Mouse (Mus musculus): Measurements from ENCODE around the gene Slc2a2. TPM values are rescaled to one million over a fixed set of nuclear protein-coding genes. Genes with fewer than 3 reads are reported as not detected.
"Not testable (repeated sequence)": the region's sequence is repeated elsewhere in the genome, so short reads cannot be mapped to it uniquely, and the experiment has no call there.

Slc2a2 gene
- polyA plus RNA-seq, 1 experiment, result 0.06 TPM

- DNase-seq (ENCODE audit: extremely low spot score in 1 of 2, low spot score in 1 of 2), result no peak
Measured at GRCm38 (mm10) chr3:28725203-28725602, 27.5 kb downstream of the Slc2a2 start.

DNA sequence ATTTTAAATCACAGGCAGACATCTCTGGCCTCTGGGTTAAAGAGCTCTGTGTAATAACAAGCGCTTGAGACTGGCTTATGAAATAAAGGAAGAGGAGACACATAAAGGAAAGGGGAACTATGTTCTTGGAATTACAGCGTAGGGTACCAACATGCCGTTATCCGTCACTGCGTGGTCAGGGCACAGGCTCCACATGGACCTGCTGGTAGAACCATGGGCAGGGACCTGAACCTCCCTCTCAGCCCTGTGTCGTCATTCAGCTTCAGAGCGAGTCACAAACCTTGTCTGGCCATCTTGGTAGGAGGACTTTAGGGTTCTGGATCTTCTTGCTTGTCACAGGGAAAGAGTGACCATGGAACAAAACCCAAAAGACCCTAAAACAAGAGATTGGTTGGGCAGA, 28.7 kb downstream of the Slc2a2 start:
- DNase-seq (ENCODE audit: extremely low spot score in 1 of 2, low spot score in 1 of 2), result no peak

DNA sequence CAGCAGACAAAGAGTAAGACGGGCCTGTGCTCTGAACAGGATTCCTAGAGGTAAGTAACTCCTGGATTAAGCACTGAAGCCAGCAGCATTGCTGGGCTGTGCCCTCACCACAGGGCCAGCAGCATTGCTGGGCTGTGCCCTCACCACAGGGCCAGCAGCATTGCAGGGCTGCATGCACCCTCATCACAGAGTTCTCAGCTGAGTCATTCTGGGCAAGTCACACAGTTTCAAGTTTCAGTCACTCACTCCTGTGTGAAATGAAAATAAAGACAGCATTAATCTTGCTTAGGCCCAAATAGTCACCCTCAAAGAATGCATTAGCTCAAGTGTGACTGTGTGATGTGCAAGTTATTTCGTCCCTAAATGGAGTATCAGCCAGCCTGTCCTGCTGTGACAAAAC, 37.0 kb downstream of the Slc2a2 start:
- DNase-seq (ENCODE audit: extremely low spot score in 1 of 2, low spot score in 1 of 2), result no peak

DNA sequence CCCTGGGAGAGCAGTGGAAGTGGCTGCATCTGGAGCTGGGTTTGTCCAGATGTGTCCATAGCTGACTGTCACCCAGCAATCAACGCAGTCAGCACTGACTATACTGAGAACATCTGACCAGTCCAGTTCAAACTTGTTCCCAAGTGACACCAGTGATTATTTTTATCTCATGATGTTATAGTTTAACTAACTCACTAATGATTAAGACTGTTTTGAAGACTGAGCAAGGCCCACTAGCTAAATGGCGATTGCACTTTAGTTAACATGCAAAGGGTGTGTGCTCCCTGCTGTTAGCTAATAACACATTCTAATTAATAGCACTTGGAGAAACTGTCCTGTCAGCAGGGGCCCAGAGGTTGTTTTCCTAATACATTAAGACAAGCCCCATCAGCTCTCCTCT, 39.3 kb downstream of the Slc2a2 start:
- no peak for DNase-seq (ENCODE audit: extremely low spot score in 1 of 2, low spot score in 1 of 2)

- DNase-seq (ENCODE audit: extremely low spot score in 1 of 2, low spot score in 1 of 2), result no peak
Measured at GRCm38 (mm10) chr3:28740353-28740752, 42.6 kb downstream of the Slc2a2 start.

DNA sequence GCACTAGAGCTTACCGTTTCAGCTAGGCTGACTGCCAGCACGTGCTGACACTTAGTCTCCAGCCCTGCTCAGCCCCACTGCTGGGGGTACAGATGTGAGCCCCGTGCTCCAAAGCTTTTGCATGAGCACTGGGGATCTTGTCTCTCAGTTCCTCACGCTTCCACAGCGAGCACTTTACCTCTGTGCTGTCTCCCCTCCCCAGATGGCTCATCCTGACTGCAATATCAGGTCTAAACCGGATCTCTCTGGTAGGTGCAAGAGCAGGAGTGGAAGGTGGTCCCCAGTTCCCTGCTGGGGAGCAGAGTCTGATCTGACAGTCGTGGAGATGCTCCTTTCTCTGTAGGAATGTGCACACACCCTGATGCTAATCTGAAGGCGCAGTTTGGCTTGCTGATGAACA, 45.5 kb downstream of the Slc2a2 start:
- DNase-seq (ENCODE audit: extremely low spot score in 1 of 2, low spot score in 1 of 2), result no peak

DNA sequence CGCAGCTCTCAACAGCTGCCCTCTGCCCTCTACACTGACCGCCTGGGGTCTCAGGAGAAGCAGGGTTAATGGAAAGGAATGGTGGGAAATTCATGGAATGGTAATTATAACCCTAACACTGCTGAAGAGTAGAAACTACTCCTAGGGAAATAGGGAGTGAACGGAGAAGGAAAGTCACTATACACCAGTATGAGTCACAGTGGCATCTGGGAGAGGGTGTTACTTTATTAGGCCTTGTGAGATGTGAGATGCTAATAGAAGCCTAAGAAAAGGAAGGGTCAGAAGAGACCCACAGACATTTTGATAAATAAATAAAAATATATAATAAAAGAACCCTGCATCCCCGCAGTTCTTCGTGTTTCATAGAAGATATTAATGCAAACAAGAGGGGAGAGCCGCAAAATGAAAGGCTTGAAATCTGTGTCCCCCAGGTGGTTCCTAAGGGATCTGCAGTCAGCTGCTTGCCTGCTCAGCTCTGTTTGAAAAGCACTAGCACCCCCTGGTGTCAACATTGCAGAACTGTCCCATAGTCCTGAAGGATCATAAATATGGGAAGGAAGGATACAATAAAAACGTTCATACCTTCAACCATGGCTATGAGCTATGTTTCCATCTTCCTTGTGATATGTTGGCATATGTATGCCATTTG, 48.3 kb downstream of the Slc2a2 start:
- DNase-seq (ENCODE audit: extremely low spot score in 1 of 2, low spot score in 1 of 2), result peak; percentile 69 to 95

- DNase-seq (ENCODE audit: extremely low spot score in 1 of 2, low spot score in 1 of 2), result no peak
Measured at GRCm38 (mm10) chr3:28748151-28748550, 50.4 kb downstream of the Slc2a2 start.

GRCm38 (mm10) chr3:28748956-28749355, 51.3 kb downstream of the Slc2a2 start:
- DNase-seq (ENCODE audit: extremely low spot score in 1 of 2, low spot score in 1 of 2), result no peak

GRCm38 (mm10) chr3:28755477-28755876, 57.8 kb downstream of the Slc2a2 start:
- no peak for DNase-seq (ENCODE audit: extremely low spot score in 1 of 2, low spot score in 1 of 2)

- no peak for DNase-seq (ENCODE audit: extremely low spot score in 1 of 2, low spot score in 1 of 2)
Measured at GRCm38 (mm10) chr3:28761225-28761789, 63.6 kb downstream of the Slc2a2 start.

GRCm38 (mm10) chr3:28766935-28767334, 69.2 kb downstream of the Slc2a2 start:
- DNase-seq (ENCODE audit: extremely low spot score in 1 of 2, low spot score in 1 of 2), result no peak

GRCm38 (mm10) chr3:28768222-28768621, 70.5 kb downstream of the Slc2a2 start:
- DNase-seq (ENCODE audit: extremely low spot score in 1 of 2, low spot score in 1 of 2), result no peak

DNA sequence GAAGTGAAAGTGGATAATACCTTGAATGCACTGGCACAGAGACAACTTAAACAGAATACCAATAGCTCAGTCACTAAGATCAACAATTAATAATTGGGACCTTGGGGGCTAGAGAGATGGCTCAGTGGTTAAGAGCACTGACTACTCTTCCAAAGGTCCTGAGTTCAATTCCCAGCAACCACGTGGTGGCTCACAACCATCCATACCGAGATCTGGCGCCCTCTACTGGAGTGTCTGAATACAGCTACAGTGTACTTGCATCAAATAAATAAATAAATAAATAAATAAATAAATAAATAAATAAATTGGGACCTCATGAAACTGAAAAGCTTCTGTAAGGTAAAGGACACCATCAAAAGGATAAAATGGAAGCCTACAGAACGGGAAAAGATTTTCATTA, 75.2 kb downstream of the Slc2a2 start:
- not testable (repeated sequence) for DNase-seq (ENCODE audit: extremely low spot score in 1 of 2, low spot score in 1 of 2)

DNA sequence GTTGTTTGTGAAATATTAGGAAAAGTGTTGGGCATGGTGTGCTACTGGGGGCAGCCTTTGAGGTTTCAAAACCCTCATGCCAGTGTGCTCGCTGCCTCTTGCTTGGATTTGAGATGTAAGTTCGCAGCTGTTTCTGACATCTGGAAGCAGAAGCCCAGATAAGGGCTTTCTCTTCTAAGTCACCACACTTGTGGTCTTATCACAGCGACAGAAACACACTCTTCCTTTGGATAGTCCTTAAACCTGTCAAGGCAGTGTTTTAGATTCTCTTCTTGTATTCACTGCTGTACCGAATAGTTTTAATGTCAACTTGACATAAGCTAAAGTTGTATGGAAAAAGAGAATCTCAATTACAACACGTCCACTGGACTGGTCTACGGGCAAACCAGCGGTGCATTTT, 77.7 kb downstream of the Slc2a2 start:
- DNase-seq (ENCODE audit: extremely low spot score in 1 of 2, low spot score in 1 of 2), result no peak

DNA sequence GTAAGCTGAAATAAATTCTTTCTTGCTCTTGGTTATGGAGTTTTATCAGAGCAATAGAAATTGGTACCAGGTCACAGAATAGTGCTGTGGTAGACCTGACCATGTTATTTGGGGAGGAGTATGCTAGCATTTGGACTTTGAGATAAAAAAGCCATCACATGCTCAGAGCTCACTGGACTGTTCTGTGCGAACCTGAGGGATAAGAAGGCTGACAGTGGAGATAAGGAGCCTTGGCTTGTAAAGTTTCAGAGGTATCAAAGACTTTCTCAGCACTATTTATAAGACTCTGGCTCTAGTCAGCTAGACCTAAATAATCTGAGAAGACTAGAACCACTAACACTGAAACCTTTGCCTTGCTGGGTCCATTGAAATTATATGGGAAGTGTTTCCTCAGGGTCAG, 78.3 kb downstream of the Slc2a2 start:
- DNase-seq (ENCODE audit: extremely low spot score in 1 of 2, low spot score in 1 of 2), result no peak

GRCm38 (mm10) chr3:28776491-28776890, 78.8 kb downstream of the Slc2a2 start:
- no peak for DNase-seq (ENCODE audit: extremely low spot score in 1 of 2, low spot score in 1 of 2)

- no peak for DNase-seq (ENCODE audit: extremely low spot score in 1 of 2, low spot score in 1 of 2)
Measured at GRCm38 (mm10) chr3:28780511-28780910, 82.8 kb downstream of the Slc2a2 start.

Other genes starting within 250 kb of the Slc2a2 start
- 21.6 and 24.4 TPM in 2 replicates for gene Eif5a2, start 83.4 kb downstream of the Slc2a2 start, polyA plus RNA-seq (2012; rRNA removed)
- 126 and 158 TPM in 2 replicates for gene Rpl22l1, start 107.5 kb downstream of the Slc2a2 start, polyA plus RNA-seq (2012; rRNA removed)
- gene Gm1527, start 194.7 kb downstream of the Slc2a2 start, polyA plus RNA-seq (2012; rRNA removed), result not detected in 2 replicates

Measured in frontal cortex, adult 2 months (tissue).